Mouse (Mus musculus): ENCODE results near the gene Pm20d1. TPM values are rescaled to one million over a fixed set of nuclear protein-coding genes. Genes with fewer than 3 reads are reported as not detected.

The Pm20d1 gene
- polyA plus RNA-seq, 1 experiment from 2014 or later = 0.19 TPM

Other genes with a start within 250 kb of the Pm20d1 start
- not detected in 2 replicates for gene Avpr1b, start 198.1 kb upstream of the Pm20d1 start, polyA plus RNA-seq (2015; fragmentation: Nextera tagmentation; extraction: Ambion mirVana)
- 0.10 TPM in 1 of 2 replicates, not detected in the other for gene Ctse, start 159.1 kb upstream of the Pm20d1 start, polyA plus RNA-seq (2015; fragmentation: Nextera tagmentation; extraction: Ambion mirVana)
- 0.37 and 1.3 TPM in 2 replicates for gene Rab7b, start 108.7 kb upstream of the Pm20d1 start, polyA plus RNA-seq (2015; fragmentation: Nextera tagmentation; extraction: Ambion mirVana)
- 0.04 and 0.09 TPM in 2 replicates for gene Slc26a9, start 53.4 kb upstream of the Pm20d1 start, polyA plus RNA-seq (2015; fragmentation: Nextera tagmentation; extraction: Ambion mirVana)
- 14.2 and 16.0 TPM in 2 replicates for gene Slc41a1, start 30.1 kb downstream of the Pm20d1 start, polyA plus RNA-seq (2015; fragmentation: Nextera tagmentation; extraction: Ambion mirVana)
- 8.0 and 8.6 TPM in 2 replicates for gene Rab29, start 69.8 kb downstream of the Pm20d1 start, polyA plus RNA-seq (2015; fragmentation: Nextera tagmentation; extraction: Ambion mirVana)
- gene Nucks1, start 113.2 kb downstream of the Pm20d1 start, polyA plus RNA-seq (2015; fragmentation: Nextera tagmentation; extraction: Ambion mirVana) = 62.9 and 63.2 TPM in 2 replicates
- 1.8 and 2.4 TPM in 2 replicates for gene Slc45a3, start 165.6 kb downstream of the Pm20d1 start, polyA plus RNA-seq (2015; fragmentation: Nextera tagmentation; extraction: Ambion mirVana)
- 12.0 and 14.6 TPM in 2 replicates for gene Elk4, start 210.2 kb downstream of the Pm20d1 start, polyA plus RNA-seq (2015; fragmentation: Nextera tagmentation; extraction: Ambion mirVana)